4 mouse cellular contexts compared by ENCODE assay signal in genomic region chr4:87359004-87359403, GRCm38 (mm10).
"Had no signal": no experiment of that assay in that cellular context is flagged by ENCODE, and none has a peak within 500 bp of the region (broad histone marks: within the 10 kb centered on the region; RNA-seq: fewer than 3 reads in every experiment).

No protein-coding gene starts in this region.

- H3K27ac ChIP-seq: neural tube, embryonic 13.5 days; neural tube, embryonic 15.5 days; stomach, embryonic 15.5 days; stomach, postnatal 0 days had no signal

- H3K9me3 ChIP-seq: neural tube, embryonic 13.5 days; neural tube, embryonic 15.5 days; stomach, embryonic 15.5 days had no signal

- H3K9ac ChIP-seq: neural tube, embryonic 13.5 days; neural tube, embryonic 15.5 days; stomach, embryonic 15.5 days had no signal

- H3K4me1 ChIP-seq: neural tube, embryonic 13.5 days; stomach, embryonic 15.5 days had no signal

- H3K27me3 ChIP-seq: neural tube, embryonic 13.5 days; stomach, embryonic 15.5 days had no signal

- H3K4me2 ChIP-seq: neural tube, embryonic 13.5 days; neural tube, embryonic 15.5 days; stomach, embryonic 15.5 days had no signal

- H3K36me3 ChIP-seq: neural tube, embryonic 13.5 days; neural tube, embryonic 15.5 days; stomach, embryonic 15.5 days had no signal

- H3K4me3 ChIP-seq: neural tube, embryonic 13.5 days; neural tube, embryonic 15.5 days; stomach, embryonic 15.5 days had no signal
